Mouse (Mus musculus): ENCODE results near the gene Akt3.

- no peak for TF ChIP-seq MAX (IDR thresholded peaks at IDR 0.05; ENCODE audit: low read depth)
- no peak for TF ChIP-seq TCF12 (IDR thresholded peaks at IDR 0.05; ENCODE audit: insufficient read depth, poor library complexity, severe bottlenecking)
- TF ChIP-seq POLR2A (IDR thresholded peaks at IDR 0.05; ENCODE audit: insufficient read length, low read depth), result no peak
- no peak for TF ChIP-seq CEBPB (IDR thresholded peaks at IDR 0.05; ENCODE audit: insufficient read depth, poor library complexity, severe bottlenecking)
- TF ChIP-seq E2F4 (IDR thresholded peaks at IDR 0.05; ENCODE audit: insufficient read depth), result no peak
These were observed 277.1 kb downstream of the Akt3 start for GRCm38 (mm10) chr1:176980801-176981400.

All from myocyte (in vitro differentiated cells).